Mouse (Mus musculus): ENCODE measurements around the gene Tnks1bp1. TPM values are rescaled to one million over a fixed set of nuclear protein-coding genes. Genes with fewer than 3 reads are reported as not detected.

Tnks1bp1 gene
- 29.6 and 36.9 TPM in 2 replicates for polyA plus RNA-seq (2012; rRNA removed)

DNA sequence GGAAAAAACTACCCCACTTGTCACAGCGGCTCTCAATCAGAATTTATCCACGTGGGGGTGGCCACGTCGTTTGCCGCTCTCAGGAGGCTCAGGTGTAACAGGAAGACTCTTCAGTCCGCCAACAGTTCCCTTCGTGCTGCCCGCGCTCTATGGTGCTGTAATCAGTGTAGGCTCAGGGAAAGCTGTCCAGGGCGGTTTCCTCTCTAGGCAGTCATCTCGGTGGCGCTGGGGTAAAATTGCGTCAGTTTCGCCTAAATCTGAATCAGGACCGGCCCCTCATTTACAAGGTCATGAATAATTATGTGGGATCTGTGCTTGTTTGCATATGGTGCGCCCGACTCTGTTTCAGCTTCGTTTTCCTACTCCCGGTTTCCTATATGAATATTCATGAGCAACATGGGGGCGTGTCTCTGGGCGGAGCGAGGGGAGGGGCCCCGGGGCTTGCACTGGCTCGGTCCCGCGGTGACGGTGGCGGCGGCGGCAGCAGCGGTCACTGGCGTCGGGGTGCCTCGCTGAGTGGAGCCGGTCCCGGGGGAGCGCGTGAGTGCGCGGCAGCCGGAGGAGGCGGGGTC, at the start of gene Tnks1bp1:
Tnks1bp1 (plus strand) TSS at position 427 of the 572 bp plus-strand sequence.
- no peak for TF ChIP-seq POLR2A (IDR thresholded peaks at IDR 0.05; ENCODE audit: low read depth, low read length)
- TF ChIP-seq CTCF (IDR thresholded peaks at IDR 0.05; ENCODE audit: extremely low read depth, insufficient read length, insufficient replicate concordance, low read depth, low read length), result no peak
- H3K36me3 ChIP-seq (ENCODE audit: control insufficient read depth, insufficient read depth, low read length), result peaks cover 33% of the 10 kb centered on the region
- peak within 1 kb of the TSS; percentile 65 for H3K27ac ChIP-seq (ENCODE audit: insufficient read depth, low read depth, low read length)
- under 1% methylated on average over 42 of the region's 42 CpGs for WGBS
- no peaks in the 10 kb centered on the region for H3K27me3 ChIP-seq (ENCODE audit: control insufficient read depth, insufficient read depth, low read length)
- H3K4me3 ChIP-seq (ENCODE audit: low read depth, low read length), result peak within 1 kb of the TSS; percentile 70
- H3K4me1 ChIP-seq (ENCODE audit: control insufficient read depth, insufficient read depth, insufficient read length, low read length), result peaks cover 17% of the 10 kb centered on the region

DNA sequence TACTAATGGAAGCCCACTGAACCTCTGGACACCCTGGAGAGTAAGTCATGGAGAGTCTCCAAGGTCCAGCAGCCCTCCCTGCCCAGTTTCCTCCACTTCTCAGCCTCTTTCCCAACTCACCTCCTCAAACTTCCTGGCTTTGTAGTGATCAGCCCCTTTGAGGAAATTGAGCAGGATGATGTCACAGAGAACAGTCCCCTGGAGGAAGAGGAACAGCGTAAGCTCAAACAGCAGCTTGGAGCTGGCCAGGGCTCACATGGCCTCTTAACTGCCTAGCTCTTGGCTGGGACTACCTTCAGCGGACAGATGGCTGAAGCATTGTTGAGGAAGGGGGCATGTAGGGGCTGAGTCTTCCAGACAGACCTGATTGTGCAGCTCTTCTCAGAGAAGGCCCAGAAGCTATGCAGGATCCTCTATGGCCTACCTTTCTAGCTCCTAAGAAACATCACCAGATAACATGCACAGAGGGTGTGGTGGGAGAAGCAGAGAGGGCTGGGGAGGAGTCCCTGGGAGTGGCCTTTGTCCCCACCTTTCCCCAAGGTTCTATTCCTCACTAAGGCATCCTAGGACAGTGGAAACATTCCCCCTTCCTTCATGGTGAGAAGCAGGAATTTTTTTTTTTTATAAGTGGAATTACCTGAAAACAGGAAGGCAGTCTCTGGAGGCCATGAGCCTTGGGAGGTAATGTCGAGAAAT, 48.2 kb upstream of the Tnks1bp1 start:
- Histone ChIP-seq H3K36me3 (ENCODE audit: control insufficient read depth, insufficient read depth, low read length) (no peaks in the 10 kb centered on the region), H3K27ac (ENCODE audit: insufficient read depth, low read depth, low read length) (no peak overlapping the region), H3K4me1 (ENCODE audit: control insufficient read depth, insufficient read depth, insufficient read length, low read length) (no peaks in the 10 kb centered on the region), H3K4me3 (ENCODE audit: low read depth, low read length) (no peak overlapping the region), H3K27me3 (ENCODE audit: control insufficient read depth, insufficient read depth, low read length) (no peaks in the 10 kb centered on the region)
- TF ChIP-seq POLR2A (IDR thresholded peaks at IDR 0.05; ENCODE audit: low read depth, low read length) (no peak), CTCF (IDR thresholded peaks at IDR 0.05; ENCODE audit: extremely low read depth, insufficient read length, insufficient replicate concordance, low read depth, low read length) (no peak)
- 63% methylated on average over 3 of the region's 3 CpGs for whole genome bisulfite sequencing

DNA sequence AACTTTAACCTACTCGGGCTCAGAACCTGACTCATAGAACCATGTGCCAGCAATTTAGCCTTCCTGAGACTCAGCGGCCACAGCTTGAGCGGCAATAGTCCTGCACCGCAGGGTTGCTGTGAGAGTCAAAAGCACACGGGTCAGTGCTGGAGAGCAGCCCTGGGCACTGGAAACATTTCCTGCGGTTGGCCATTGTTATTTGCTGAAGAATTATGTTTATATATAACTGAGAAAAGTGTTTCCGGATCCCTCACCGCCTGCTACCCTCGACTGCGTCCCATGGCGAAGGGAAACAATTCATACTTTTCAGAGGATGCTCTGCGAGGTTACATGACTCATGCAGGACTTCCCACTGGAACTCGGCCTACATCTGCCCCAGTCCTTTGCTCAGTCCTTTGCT, 46.3 kb upstream of the Tnks1bp1 start:
- no peak overlapping the region for H3K4me3 ChIP-seq (ENCODE audit: low read depth, low read length)
- H3K36me3 ChIP-seq (ENCODE audit: control insufficient read depth, insufficient read depth, low read length), result no peaks in the 10 kb centered on the region
- TF ChIP-seq POLR2A (IDR thresholded peaks at IDR 0.05; ENCODE audit: low read depth, low read length) (no peak), CTCF (IDR thresholded peaks at IDR 0.05; ENCODE audit: extremely low read depth, insufficient read length, insufficient replicate concordance, low read depth, low read length) (no peak)
- H3K4me1 ChIP-seq (ENCODE audit: control insufficient read depth, insufficient read depth, insufficient read length, low read length), result no peaks in the 10 kb centered on the region
- H3K27ac ChIP-seq (ENCODE audit: insufficient read depth, low read depth, low read length), result no peak overlapping the region; the same call in 1 of the 2 replicates
- H3K27me3 ChIP-seq (ENCODE audit: control insufficient read depth, insufficient read depth, low read length), result no peaks in the 10 kb centered on the region
- WGBS, result 80% methylated on average over 13 of the region's 13 CpGs

DNA sequence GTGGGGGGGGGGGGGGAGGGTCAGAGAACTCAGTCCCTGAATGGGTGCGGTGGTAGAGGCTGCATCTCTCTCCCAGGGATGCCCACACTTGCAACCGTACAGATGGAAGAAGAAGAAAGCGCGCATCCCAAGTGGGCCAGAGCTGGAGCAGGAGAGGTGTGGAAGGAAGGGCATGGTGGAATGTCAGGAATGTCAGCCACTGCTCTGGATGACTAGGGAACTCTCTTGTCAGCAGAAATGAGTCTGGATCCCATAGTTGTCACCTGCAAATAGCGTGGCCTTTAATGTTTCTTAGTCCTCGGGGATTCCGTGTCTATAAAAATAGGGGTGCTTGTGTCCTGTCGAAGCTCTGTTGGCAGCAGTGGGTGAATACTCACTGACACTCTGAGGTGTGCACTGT, 45.2 kb upstream of the Tnks1bp1 start:
- no peaks in the 10 kb centered on the region for H3K36me3 ChIP-seq (ENCODE audit: control insufficient read depth, insufficient read depth, low read length)
- TF ChIP-seq CTCF (IDR thresholded peaks at IDR 0.05; ENCODE audit: extremely low read depth, insufficient read length, insufficient replicate concordance, low read depth, low read length), result no peak
- TF ChIP-seq POLR2A (IDR thresholded peaks at IDR 0.05; ENCODE audit: low read depth, low read length), result no peak
- H3K27me3 ChIP-seq (ENCODE audit: control insufficient read depth, insufficient read depth, low read length), result no peaks in the 10 kb centered on the region
- H3K4me3 ChIP-seq (ENCODE audit: low read depth, low read length), result no peak overlapping the region
- no peak overlapping the region for H3K27ac ChIP-seq (ENCODE audit: insufficient read depth, low read depth, low read length)
- 81% methylated on average over 8 of the region's 8 CpGs for WGBS
- H3K4me1 ChIP-seq (ENCODE audit: control insufficient read depth, insufficient read depth, insufficient read length, low read length), result no peaks in the 10 kb centered on the region

DNA sequence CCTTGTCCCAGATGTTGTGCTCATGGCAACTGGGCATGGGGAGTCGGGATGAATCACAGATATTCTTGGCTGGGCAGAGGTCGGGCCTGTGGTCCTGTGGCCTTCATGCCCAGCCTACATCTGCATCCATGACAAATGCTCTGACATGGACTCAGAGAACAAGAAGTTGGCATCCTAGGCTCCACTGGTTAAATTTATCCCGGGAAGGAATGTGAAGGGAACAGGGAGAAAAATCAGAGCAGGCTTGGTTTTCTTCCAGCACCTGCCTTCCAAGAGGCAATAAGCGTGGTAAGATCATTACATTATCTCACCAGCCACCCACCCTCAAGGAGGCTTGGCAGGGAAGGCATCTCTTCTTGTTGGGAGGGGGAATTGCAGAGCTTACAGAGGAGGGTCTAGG, 43.5 kb upstream of the Tnks1bp1 start:
- TF ChIP-seq CTCF (IDR thresholded peaks at IDR 0.05; ENCODE audit: extremely low read depth, insufficient read length, insufficient replicate concordance, low read depth, low read length), result no peak
- TF ChIP-seq POLR2A (IDR thresholded peaks at IDR 0.05; ENCODE audit: low read depth, low read length), result no peak
- Histone ChIP-seq H3K27ac (ENCODE audit: insufficient read depth, low read depth, low read length) (no peak overlapping the region), H3K27me3 (ENCODE audit: control insufficient read depth, insufficient read depth, low read length) (no peaks in the 10 kb centered on the region), H3K4me3 (ENCODE audit: low read depth, low read length) (no peak overlapping the region), H3K36me3 (ENCODE audit: control insufficient read depth, insufficient read depth, low read length) (no peaks in the 10 kb centered on the region), H3K4me1 (ENCODE audit: control insufficient read depth, insufficient read depth, insufficient read length, low read length) (no peaks in the 10 kb centered on the region; the same call in 1 of the 2 replicates)
- 80% methylated on average over 4 of the region's 4 CpGs for WGBS

DNA sequence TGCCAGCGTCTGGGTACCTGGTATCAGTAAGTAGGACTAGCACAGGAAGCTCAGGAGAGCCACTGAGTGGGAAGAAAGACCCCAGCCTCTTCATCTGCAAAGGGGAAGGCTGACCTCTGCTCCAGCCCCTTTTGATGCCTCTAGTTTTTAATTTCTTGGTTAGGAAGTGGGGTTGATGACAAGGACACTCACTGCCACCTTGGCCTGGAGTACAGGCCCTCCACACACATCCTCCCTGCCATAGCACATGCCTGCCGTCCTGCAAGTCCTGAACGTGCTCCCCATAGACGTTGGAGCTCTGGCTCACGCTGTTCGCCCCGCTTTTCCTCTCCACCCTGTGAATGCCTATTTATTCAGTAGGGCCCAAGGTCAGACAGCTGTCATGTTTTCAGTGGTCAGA, 41.2 kb upstream of the Tnks1bp1 start:
- Histone ChIP-seq H3K4me3 (ENCODE audit: low read depth, low read length) (no peak overlapping the region), H3K4me1 (ENCODE audit: control insufficient read depth, insufficient read depth, insufficient read length, low read length) (peaks cover 8% of the 10 kb centered on the region; the same call in 1 of the 2 replicates), H3K27ac (ENCODE audit: insufficient read depth, low read depth, low read length) (no peak overlapping the region), H3K36me3 (ENCODE audit: control insufficient read depth, insufficient read depth, low read length) (no peaks in the 10 kb centered on the region), H3K27me3 (ENCODE audit: control insufficient read depth, insufficient read depth, low read length) (no peaks in the 10 kb centered on the region)
- WGBS, result 89% methylated on average over 7 of the region's 7 CpGs
- TF ChIP-seq POLR2A (IDR thresholded peaks at IDR 0.05; ENCODE audit: low read depth, low read length) (no peak), CTCF (IDR thresholded peaks at IDR 0.05; ENCODE audit: extremely low read depth, insufficient read length, insufficient replicate concordance, low read depth, low read length) (no peak)

DNA sequence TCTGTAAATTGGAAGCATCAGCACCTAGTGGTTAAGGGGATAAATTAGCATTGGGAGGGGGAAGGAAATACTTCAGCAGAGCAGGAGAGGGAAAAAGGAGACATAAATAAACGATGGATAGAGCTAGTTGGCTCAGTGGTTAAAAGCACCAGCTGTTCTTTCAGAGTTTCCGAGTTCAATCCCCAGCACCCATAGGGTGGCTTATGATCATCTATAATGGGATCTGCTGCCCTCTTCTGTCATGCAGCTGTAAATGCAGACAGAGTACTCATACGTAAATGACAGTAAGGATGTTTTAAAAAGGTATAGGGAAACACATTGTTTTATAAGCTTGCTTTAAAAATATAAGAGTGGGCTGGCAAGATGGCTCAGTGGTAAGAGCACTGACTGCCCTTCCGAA, 40.1 kb upstream of the Tnks1bp1 start:
- Histone ChIP-seq H3K36me3 (ENCODE audit: control insufficient read depth, insufficient read depth, low read length) (no peaks in the 10 kb centered on the region), H3K27ac (ENCODE audit: insufficient read depth, low read depth, low read length) (no peak overlapping the region), H3K4me1 (ENCODE audit: control insufficient read depth, insufficient read depth, insufficient read length, low read length) (peaks cover 8% of the 10 kb centered on the region; the same call in 1 of the 2 replicates), H3K27me3 (ENCODE audit: control insufficient read depth, insufficient read depth, low read length) (no peaks in the 10 kb centered on the region), H3K4me3 (ENCODE audit: low read depth, low read length) (no peak overlapping the region)
- WGBS, result 27% methylated on average over 4 of the region's 4 CpGs
- no peak for TF ChIP-seq POLR2A (IDR thresholded peaks at IDR 0.05; ENCODE audit: low read depth, low read length)
- TF ChIP-seq CTCF (IDR thresholded peaks at IDR 0.05; ENCODE audit: extremely low read depth, insufficient read length, insufficient replicate concordance, low read depth, low read length), result no peak
